Mouse (Mus musculus) liver, embryonic 11.5 days (tissue): ENCODE measurements around the gene Sgo2a. TPM values are rescaled to one million over a fixed set of nuclear protein-coding genes. Genes with fewer than 3 reads are reported as not detected.

ENCODE experiments used
- ATAC-seq: fragments of 200-750 bp; cut with Nextera tagmentation; replicated peaks from 2 replicates; pipeline ENCODE4 v1.8.0; 2017; ENCODE audit warnings: moderate number of reproducible peaks, mild to moderate bottlenecking, moderate TSS enrichment, moderate library complexity; ENCODE audit not compliant: low FRiP score
- DNase-seq: peaks from one replicate; pipeline ENCODE4 v3.0.0-alpha.2; 2017; ENCODE audit warnings: low spot score
- H3K27ac ChIP-seq: fragments of 300-500 bp; sonication (generic); 2 replicates; pipeline ENCODE4 v1.5.1; 2014; ENCODE audit warnings: mild to moderate bottlenecking, low read depth, low read length, control low read depth
- H3K27me3 ChIP-seq: fragments of 300-500 bp; sonication (generic); replicated peaks from 2 replicates; pipeline ENCODE4 v1.6.1; 2014; ENCODE audit warnings: low read length, mixed read lengths; ENCODE audit not compliant: control insufficient read depth, insufficient read depth
- H3K36me3 ChIP-seq: fragments of 300-500 bp; sonication (generic); 2 replicates; pipeline ENCODE4 v1.6.1; 2014; ENCODE audit warnings: mild to moderate bottlenecking, low read length, moderate library complexity, mixed read lengths; ENCODE audit not compliant: control insufficient read depth, insufficient read depth
- H3K4me1 ChIP-seq: fragments of 300-500 bp; sonication (generic); replicated peaks from 2 replicates; pipeline ENCODE4 v1.6.1; 2014; ENCODE audit warnings: low read length, mixed read lengths; ENCODE audit not compliant: control insufficient read depth, insufficient read depth
- H3K4me2 ChIP-seq: fragments of 300-500 bp; sonication (generic); 2 replicates; pipeline ENCODE4 v1.6.1; 2014; ENCODE audit warnings: mild to moderate bottlenecking, control low read depth, moderate library complexity
- H3K4me3 ChIP-seq: fragments of 300-500 bp; sonication (generic); 2 replicates; pipeline ENCODE4 v1.5.1; 2014; ENCODE audit warnings: low read depth, low read length, control low read depth
- H3K9ac ChIP-seq: fragments of 300-500 bp; sonication (generic); 2 replicates; pipeline ENCODE4 v1.6.1; 2014; ENCODE audit warnings: low read depth, low read length, control low read depth
- H3K9me3 ChIP-seq: fragments of 300-500 bp; sonication (generic); 2 replicates; pipeline ENCODE4 v1.6.1; 2016; ENCODE audit warnings: low read length, inconsistent platforms, mixed read lengths; ENCODE audit not compliant: control insufficient read depth
- WGBS: fragments of 180-500 bp; shearing (Covaris S2); extraction: QIAGEN DNeasy Blood & Tissue Kit; methylation state at CpG from one replicate; pipeline ENCODE4 v1.1.7; 2014; 5-methylcytosine and 5-hydroxymethylcytosine counted together
- polyA plus RNA-seq: library from polyadenylated mRNA; unstranded; fragments of >200 nt; fragmentation: Nextera tagmentation; extraction: Ambion mirVana; gene quantifications from 2 replicates; pipeline ENCODE4 v1.2.1, GENCODE M21; 2014

Sgo2a gene
- polyA plus RNA-seq, result 15.3 and 18.2 TPM in 2 replicates

- no peaks in the 10 kb centered on the region for H3K27me3 ChIP-seq
- no peaks in the 10 kb centered on the region for H3K9me3 ChIP-seq
- H3K4me1 ChIP-seq, result peaks cover 12% of the 10 kb centered on the region
- H3K27ac ChIP-seq, result peak within 1 kb of the TSS; percentile 80
- DNase-seq, result peak; percentile 91
- peak within 1 kb of the TSS; percentile 87 for H3K4me3 ChIP-seq
- ATAC-seq, result peak; percentile 92
- H3K9ac ChIP-seq, result peak within 1 kb of the TSS; percentile 90
- 6% methylated on average over 30 of the region's 30 CpGs for WGBS
- peak within 1 kb of the TSS; percentile 78 for H3K4me2 ChIP-seq
- no peaks in the 10 kb centered on the region for H3K36me3 ChIP-seq
Observed at GRCm38 (mm10) chr1:57995432-57996132, at the start of gene Sgo2a. Sgo2a (plus strand) TSS chr1:57995971.

GRCm38 (mm10) chr1:57947552-57948347, 48.0 kb upstream of the Sgo2a start:
- Histone ChIP-seq H3K27me3 (no peaks in the 10 kb centered on the region), H3K4me2 (no peak overlapping the region), H3K36me3 (no peaks in the 10 kb centered on the region), H3K9me3 (no peaks in the 10 kb centered on the region), H3K9ac (no peak overlapping the region), H3K4me1 (no peaks in the 10 kb centered on the region), H3K4me3 (no peak overlapping the region), H3K27ac (no peak overlapping the region)
- WGBS, result 43% methylated on average over 2 of the region's 2 CpGs
- no peak for ATAC-seq
- DNase-seq, result no peak

GRCm38 (mm10) chr1:57949195-57949594, 46.6 kb upstream of the Sgo2a start:
- H3K9ac ChIP-seq, result no peak overlapping the region
- DNase-seq, result no peak
- 46% methylated on average over 1 of the region's 1 CpGs for WGBS
- H3K36me3 ChIP-seq, result no peaks in the 10 kb centered on the region
- H3K9me3 ChIP-seq, result no peaks in the 10 kb centered on the region
- ATAC-seq, result no peak
- H3K4me1 ChIP-seq, result no peaks in the 10 kb centered on the region
- H3K4me3 ChIP-seq, result no peak overlapping the region
- H3K27me3 ChIP-seq, result no peaks in the 10 kb centered on the region
- no peak overlapping the region for H3K4me2 ChIP-seq
- no peak overlapping the region for H3K27ac ChIP-seq

GRCm38 (mm10) chr1:57949716-57950115, 46.1 kb upstream of the Sgo2a start:
- Histone ChIP-seq H3K9me3 (no peaks in the 10 kb centered on the region), H3K9ac (no peak overlapping the region), H3K36me3 (no peaks in the 10 kb centered on the region), H3K4me3 (no peak overlapping the region), H3K4me2 (no peak overlapping the region), H3K27me3 (no peaks in the 10 kb centered on the region), H3K27ac (no peak overlapping the region), H3K4me1 (no peaks in the 10 kb centered on the region)
- DNase-seq, result no peak
- 79% methylated on average over 5 of the region's 5 CpGs for WGBS
- ATAC-seq, result no peak

GRCm38 (mm10) chr1:57952509-57952908, 43.3 kb upstream of the Sgo2a start:
- Histone ChIP-seq H3K9me3 (no peaks in the 10 kb centered on the region), H3K4me2 (no peak overlapping the region), H3K27me3 (no peaks in the 10 kb centered on the region), H3K4me3 (no peak overlapping the region), H3K36me3 (peaks cover 7% of the 10 kb centered on the region), H3K9ac (no peak overlapping the region), H3K4me1 (no peaks in the 10 kb centered on the region), H3K27ac (no peak overlapping the region)
- WGBS, result 90% methylated on average over 4 of the region's 4 CpGs
- ATAC-seq (no peak), DNase-seq (no peak)

GRCm38 (mm10) chr1:57953586-57954375, 42.0 kb upstream of the Sgo2a start:
- Histone ChIP-seq H3K36me3 (peaks cover 7% of the 10 kb centered on the region), H3K4me2 (no peak overlapping the region), H3K4me3 (no peak overlapping the region), H3K4me1 (no peaks in the 10 kb centered on the region), H3K27me3 (no peaks in the 10 kb centered on the region), H3K27ac (no peak overlapping the region), H3K9me3 (no peaks in the 10 kb centered on the region), H3K9ac (no peak overlapping the region)
- WGBS, result 80% methylated on average over 16 of the region's 16 CpGs
- no peak for DNase-seq
- no peak for ATAC-seq

GRCm38 (mm10) chr1:57954376-57954765, 41.4 kb upstream of the Sgo2a start:
- Histone ChIP-seq H3K27me3 (no peaks in the 10 kb centered on the region), H3K4me1 (no peaks in the 10 kb centered on the region), H3K27ac (no peak overlapping the region), H3K36me3 (peaks cover 8% of the 10 kb centered on the region), H3K4me2 (no peak overlapping the region), H3K9me3 (no peaks in the 10 kb centered on the region), H3K4me3 (no peak overlapping the region), H3K9ac (no peak overlapping the region)
- ATAC-seq (no peak), DNase-seq (no peak)
- 81% methylated on average over 5 of the region's 5 CpGs for WGBS

GRCm38 (mm10) chr1:57955774-57956173, 40.0 kb upstream of the Sgo2a start:
- H3K27me3 ChIP-seq, result no peaks in the 10 kb centered on the region
- no peak overlapping the region for H3K4me2 ChIP-seq
- DNase-seq (no peak), ATAC-seq (no peak)
- H3K36me3 ChIP-seq, result peaks cover 9% of the 10 kb centered on the region
- H3K9me3 ChIP-seq, result no peaks in the 10 kb centered on the region
- no peak overlapping the region for H3K4me3 ChIP-seq
- 100% methylated on average over 1 of the region's 1 CpGs for WGBS
- no peak overlapping the region for H3K9ac ChIP-seq
- H3K4me1 ChIP-seq, result no peaks in the 10 kb centered on the region
- no peak overlapping the region for H3K27ac ChIP-seq
